Mouse (Mus musculus): ENCODE data around the gene Rgs4. TPM values are rescaled to one million over a fixed set of nuclear protein-coding genes. Genes with fewer than 3 reads are reported as not detected.

Rgs4 gene
- polyA plus RNA-seq, 1 experiment from 2014 or later: 23.8 TPM

DNA sequence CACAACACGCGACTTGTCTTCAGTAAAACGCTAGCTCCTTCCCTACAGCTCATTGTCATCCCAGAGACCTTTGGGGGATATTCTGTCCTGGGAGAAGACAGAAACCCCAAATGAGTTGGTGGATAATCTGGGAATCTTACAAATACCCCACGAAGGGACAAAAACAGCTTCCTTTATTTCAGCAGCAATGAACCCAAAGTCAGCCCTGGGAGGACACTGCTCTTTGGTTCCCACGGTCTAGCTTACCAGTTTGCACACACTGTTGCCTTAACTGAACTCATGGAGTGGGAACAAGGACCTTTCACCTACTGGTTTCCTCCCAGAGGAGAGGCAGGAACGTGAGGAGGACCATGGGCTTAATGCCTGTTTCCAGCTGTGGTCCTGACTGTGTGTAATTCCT lies 10.2 kb downstream of the Rgs4 start:
- H3K27me3 ChIP-seq: no peaks in the 10 kb centered on the region
- H3K9me3 ChIP-seq: no peaks in the 10 kb centered on the region
- no peak overlapping the region for H3K9ac ChIP-seq (replicated peaks)
- no peaks in the 10 kb centered on the region for H3K4me1 ChIP-seq (replicated peaks)
- ATAC-seq: no peak
- no peak overlapping the region for H3K4me3 ChIP-seq (replicated peaks)
- no peak overlapping the region for H3K27ac ChIP-seq
- 87% methylated on average over 6 of the region's 6 CpGs for WGBS
- H3K36me3 ChIP-seq: no peaks in the 10 kb centered on the region
- no peak overlapping the region for H3K4me2 ChIP-seq (replicated peaks)

DNA sequence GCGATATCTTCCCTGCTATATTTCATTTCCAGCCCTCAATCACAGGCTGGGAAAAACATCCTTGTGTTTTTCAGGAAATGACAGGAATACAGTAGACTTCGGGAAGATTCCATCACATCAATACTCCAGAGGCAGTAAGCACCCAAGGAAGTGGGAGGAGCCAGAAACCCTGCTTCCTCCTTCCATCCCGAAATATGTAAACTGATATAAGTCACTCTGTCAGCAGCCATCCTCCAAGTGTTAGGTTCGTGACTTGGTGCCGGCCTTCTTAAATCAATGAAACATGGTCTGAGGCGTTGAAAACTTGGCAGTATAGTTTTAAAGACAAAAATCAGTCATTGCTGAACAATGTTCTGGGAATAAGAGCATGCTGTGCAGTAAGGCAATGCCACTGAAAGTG lies 11.3 kb downstream of the Rgs4 start:
- H3K36me3 ChIP-seq: no peaks in the 10 kb centered on the region
- WGBS: 83% methylated on average over 6 of the region's 6 CpGs

DNA sequence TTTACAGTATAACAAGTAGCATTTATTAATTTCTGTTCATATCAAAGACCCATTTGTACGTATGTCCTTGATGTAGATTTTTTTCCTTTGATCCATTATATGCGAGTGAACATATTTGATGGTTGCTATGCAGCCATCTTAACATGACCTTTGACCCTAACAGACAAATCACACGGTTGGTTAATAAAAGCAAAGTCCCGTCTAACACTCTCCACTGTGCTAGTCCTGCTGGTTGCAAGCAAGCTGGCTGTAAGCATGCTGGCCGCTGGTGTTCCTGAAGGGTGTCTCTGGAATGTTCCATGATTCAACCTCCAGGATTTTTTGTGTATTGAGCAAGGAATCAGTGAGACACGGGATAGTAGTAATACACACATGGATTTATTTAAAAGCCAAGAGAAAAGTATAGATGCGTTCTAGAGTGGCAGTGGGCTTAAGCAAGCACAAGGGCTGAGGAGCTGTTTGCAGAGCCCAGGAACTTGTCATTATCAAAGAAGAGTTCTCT lies 16.8 kb downstream of the Rgs4 start:
- Histone ChIP-seq H3K4me1 (replicated peaks) (no peaks in the 10 kb centered on the region), H3K27me3 (no peaks in the 10 kb centered on the region), H3K4me3 (replicated peaks) (no peak overlapping the region), H3K27ac (no peak overlapping the region), H3K9ac (replicated peaks) (no peak overlapping the region), H3K9me3 (no peaks in the 10 kb centered on the region), H3K36me3 (no peaks in the 10 kb centered on the region), H3K4me2 (replicated peaks) (no peak overlapping the region)
- no peak for ATAC-seq
- WGBS: 47% methylated on average over 7 of the region's 7 CpGs

More for the DNA sequence above, 11.3 kb downstream of the Rgs4 start:
- Histone ChIP-seq H3K9me3 (no peaks in the 10 kb centered on the region), H3K27me3 (no peaks in the 10 kb centered on the region), H3K9ac (replicated peaks) (no peak overlapping the region), H3K27ac (no peak overlapping the region), H3K4me2 (replicated peaks) (no peak overlapping the region), H3K4me3 (replicated peaks) (no peak overlapping the region), H3K4me1 (replicated peaks) (no peaks in the 10 kb centered on the region)
- ATAC-seq: no peak

DNA sequence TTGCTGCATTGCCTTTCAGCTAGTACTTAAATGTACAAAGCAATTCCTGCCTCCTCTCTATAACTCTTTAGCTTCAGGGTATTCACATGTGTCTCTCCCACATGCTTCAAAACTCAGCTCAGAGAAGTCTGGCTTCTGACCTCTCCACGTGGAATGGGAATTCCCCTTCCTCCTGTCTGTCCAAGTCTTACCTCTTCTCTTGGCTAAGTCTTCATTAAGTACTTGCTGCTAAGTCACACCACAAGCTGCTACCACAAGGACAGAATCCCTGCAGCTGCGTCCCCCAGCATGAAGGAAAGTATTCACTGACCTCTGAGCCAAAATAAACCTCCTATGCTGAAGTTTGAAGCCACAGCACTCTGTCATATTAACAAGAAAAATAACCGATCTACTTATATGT lies 21.1 kb downstream of the Rgs4 start:
- Histone ChIP-seq H3K9ac (replicated peaks) (no peak overlapping the region), H3K4me1 (replicated peaks) (no peaks in the 10 kb centered on the region), H3K27me3 (no peaks in the 10 kb centered on the region), H3K9me3 (no peaks in the 10 kb centered on the region), H3K4me2 (replicated peaks) (no peak overlapping the region), H3K4me3 (replicated peaks) (no peak overlapping the region), H3K27ac (no peak overlapping the region), H3K36me3 (no peaks in the 10 kb centered on the region)
- no peak for ATAC-seq
- 76% methylated on average over 3 of the region's 3 CpGs for WGBS

DNA sequence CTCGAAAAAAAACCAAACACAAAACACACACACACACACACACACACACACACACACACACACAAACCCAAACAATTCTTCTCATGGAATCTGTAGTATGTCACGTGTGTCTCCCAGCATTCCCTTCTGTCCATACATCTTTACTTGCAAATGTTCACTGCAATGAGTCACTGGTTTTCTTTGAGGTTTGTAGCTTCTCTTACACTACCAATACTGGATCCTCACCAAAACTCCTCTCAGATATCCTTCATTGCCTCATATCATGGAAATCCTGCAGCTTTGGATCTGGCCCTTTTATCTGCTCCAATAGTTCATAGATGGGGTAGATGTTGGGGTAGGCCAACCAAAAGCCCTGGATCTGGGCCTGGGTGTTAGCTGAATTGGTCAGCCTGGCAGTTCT lies 25.6 kb downstream of the Rgs4 start:
- Histone ChIP-seq H3K4me1 (replicated peaks) (no peaks in the 10 kb centered on the region), H3K4me3 (replicated peaks) (no peak overlapping the region), H3K4me2 (replicated peaks) (no peak overlapping the region), H3K9me3 (no peaks in the 10 kb centered on the region), H3K27ac (no peak overlapping the region), H3K36me3 (no peaks in the 10 kb centered on the region), H3K9ac (replicated peaks) (no peak overlapping the region), H3K27me3 (no peaks in the 10 kb centered on the region)
- no peak for ATAC-seq
- 86% methylated on average over 2 of the region's 2 CpGs for WGBS

DNA sequence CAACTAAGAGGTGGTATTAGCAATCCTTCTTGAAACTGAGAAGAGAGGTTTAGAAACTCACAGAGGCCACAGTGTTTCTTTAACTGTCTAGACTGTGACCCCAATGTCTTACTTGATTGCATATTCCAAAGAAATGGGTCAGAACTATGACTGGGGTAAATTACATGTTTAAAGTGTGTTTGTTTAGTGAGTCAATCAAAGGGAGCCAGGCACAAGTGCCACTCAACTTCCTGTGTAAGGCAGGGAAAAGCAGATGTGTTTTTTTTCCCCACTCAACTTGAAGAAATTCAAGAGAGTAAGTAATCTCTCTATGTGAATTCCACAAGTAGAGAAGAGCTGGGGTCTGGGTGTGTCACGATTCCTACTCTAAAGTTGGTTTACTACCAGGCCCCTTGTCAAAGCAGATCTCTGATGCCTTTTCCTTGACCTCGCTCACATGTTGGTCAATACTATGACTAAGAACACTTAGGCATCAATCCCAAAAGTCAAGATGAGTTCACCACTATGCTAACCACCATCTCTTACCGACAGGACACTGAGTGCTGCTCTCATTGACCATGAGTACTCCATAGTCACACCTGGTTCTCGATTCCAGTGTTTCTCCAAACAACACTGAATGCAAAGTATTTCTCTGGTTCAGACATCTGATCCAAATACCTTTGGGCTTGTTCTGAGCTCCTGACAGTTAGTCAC lies 42.9 kb downstream of the Rgs4 start:
- no peak overlapping the region for H3K4me3 ChIP-seq (replicated peaks)
- H3K9me3 ChIP-seq: no peaks in the 10 kb centered on the region
- 94% methylated on average over 4 of the region's 4 CpGs for WGBS
- no peak overlapping the region for H3K27ac ChIP-seq
- H3K4me1 ChIP-seq (replicated peaks): no peaks in the 10 kb centered on the region
- H3K27me3 ChIP-seq: no peaks in the 10 kb centered on the region
- H3K36me3 ChIP-seq: no peaks in the 10 kb centered on the region
- no peak for ATAC-seq
- H3K9ac ChIP-seq (replicated peaks): no peak overlapping the region
- H3K4me2 ChIP-seq (replicated peaks): no peak overlapping the region

DNA sequence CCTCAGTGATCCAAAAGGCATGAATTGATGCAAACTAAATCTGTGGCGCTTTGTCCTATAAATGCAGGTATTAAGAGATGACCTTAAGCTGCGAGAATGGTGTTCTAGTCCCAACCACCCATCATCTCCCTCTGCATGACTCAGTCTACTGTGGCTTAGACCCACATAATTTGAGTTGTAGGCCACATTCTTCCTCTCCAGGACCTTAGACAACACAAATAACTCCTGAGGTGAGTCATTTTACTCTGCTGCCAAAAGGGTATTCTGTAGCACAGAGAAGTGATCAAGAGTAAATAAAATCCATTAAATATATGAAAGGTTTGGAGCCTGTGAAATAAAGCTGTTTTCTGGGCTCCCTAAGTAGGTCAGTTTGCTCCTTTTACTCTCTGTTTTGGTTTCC lies 48.3 kb downstream of the Rgs4 start:
- WGBS: 83% methylated on average over 2 of the region's 2 CpGs
- H3K9ac ChIP-seq (replicated peaks): no peak overlapping the region
- no peaks in the 10 kb centered on the region for H3K36me3 ChIP-seq
- H3K4me1 ChIP-seq (replicated peaks): no peaks in the 10 kb centered on the region
- ATAC-seq: no peak
- no peaks in the 10 kb centered on the region for H3K9me3 ChIP-seq
- H3K27me3 ChIP-seq: no peaks in the 10 kb centered on the region
- H3K4me2 ChIP-seq (replicated peaks): no peak overlapping the region
- no peak overlapping the region for H3K4me3 ChIP-seq (replicated peaks)
- no peak overlapping the region for H3K27ac ChIP-seq

DNA sequence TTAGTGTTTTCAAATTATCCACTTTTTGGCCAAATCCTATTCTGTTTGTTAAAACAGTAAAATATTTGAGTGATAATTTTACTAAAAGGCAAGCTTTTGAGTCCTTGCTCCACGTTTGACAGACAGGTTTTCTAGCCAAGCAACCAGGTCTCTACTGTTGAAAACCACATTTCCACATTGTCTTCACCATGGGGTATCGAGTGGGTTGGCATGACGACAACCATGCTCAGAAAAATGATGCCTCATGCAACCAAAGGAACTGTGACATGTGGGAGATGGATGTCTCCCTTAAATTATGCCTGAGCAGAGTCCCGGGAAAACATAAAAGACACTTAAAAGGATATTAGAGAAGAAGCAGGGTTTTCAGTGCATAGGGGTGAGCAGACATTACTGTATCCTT lies 50.2 kb downstream of the Rgs4 start:
- Histone ChIP-seq H3K9ac (replicated peaks) (no peak overlapping the region), H3K36me3 (no peaks in the 10 kb centered on the region), H3K4me1 (replicated peaks) (peaks cover 10% of the 10 kb centered on the region), H3K4me3 (replicated peaks) (no peak overlapping the region), H3K9me3 (no peaks in the 10 kb centered on the region), H3K27ac (no peak overlapping the region), H3K4me2 (replicated peaks) (no peak overlapping the region), H3K27me3 (no peaks in the 10 kb centered on the region)
- 85% methylated on average over 4 of the region's 4 CpGs for WGBS
- ATAC-seq: no peak

DNA sequence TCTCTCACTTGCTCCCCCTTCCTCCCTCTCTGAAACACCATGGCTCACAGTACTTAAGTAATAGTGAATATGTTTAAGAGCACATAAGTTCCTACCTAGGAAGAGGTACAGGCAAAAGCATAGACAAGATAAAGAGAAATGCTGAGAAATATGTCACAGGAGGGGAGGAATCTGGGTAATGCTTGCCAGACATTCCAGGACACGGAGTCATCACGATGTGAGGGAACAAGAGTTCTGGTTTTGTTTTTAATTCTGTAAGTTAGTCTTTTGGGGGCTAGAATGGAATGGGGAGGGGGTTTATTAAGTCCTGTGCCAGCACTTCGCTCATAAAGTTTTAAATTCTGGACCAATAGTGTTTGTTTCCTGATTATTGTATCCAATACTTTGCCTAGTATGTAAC lies 52.1 kb downstream of the Rgs4 start:
- Histone ChIP-seq H3K27ac (no peak overlapping the region), H3K4me3 (replicated peaks) (no peak overlapping the region), H3K4me2 (replicated peaks) (no peak overlapping the region), H3K36me3 (no peaks in the 10 kb centered on the region), H3K9ac (replicated peaks) (no peak overlapping the region), H3K27me3 (no peaks in the 10 kb centered on the region), H3K9me3 (no peaks in the 10 kb centered on the region), H3K4me1 (replicated peaks) (peaks cover 10% of the 10 kb centered on the region)
- WGBS: 91% methylated on average over 3 of the region's 3 CpGs
- no peak for ATAC-seq

DNA sequence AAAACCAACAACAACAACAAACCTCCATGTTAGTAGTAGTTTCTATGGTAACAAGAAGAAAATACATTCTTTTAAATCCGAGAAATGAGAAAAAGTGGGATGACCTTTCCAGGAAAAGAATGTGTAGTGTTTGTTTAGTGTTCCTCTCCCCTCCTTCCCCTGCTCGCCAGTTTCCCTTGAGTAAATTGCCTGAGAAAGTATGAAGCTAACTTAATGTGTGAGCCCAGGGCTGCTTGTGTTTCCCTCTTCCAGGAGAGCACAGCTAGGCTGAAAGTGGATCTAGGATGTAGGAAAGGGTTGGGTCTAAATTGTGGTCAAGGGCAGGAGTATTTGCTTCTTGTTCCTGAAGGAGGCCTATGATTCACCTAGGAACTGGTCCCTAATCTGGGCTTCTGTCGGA lies 53.9 kb downstream of the Rgs4 start:
- Histone ChIP-seq H3K9me3 (no peaks in the 10 kb centered on the region), H3K4me1 (replicated peaks) (peaks cover 10% of the 10 kb centered on the region), H3K27ac (no peak overlapping the region), H3K27me3 (no peaks in the 10 kb centered on the region), H3K4me3 (replicated peaks) (no peak overlapping the region), H3K4me2 (replicated peaks) (no peak overlapping the region), H3K9ac (replicated peaks) (no peak overlapping the region), H3K36me3 (no peaks in the 10 kb centered on the region)
- WGBS: 64% methylated on average over 3 of the region's 3 CpGs
- no peak for ATAC-seq

DNA sequence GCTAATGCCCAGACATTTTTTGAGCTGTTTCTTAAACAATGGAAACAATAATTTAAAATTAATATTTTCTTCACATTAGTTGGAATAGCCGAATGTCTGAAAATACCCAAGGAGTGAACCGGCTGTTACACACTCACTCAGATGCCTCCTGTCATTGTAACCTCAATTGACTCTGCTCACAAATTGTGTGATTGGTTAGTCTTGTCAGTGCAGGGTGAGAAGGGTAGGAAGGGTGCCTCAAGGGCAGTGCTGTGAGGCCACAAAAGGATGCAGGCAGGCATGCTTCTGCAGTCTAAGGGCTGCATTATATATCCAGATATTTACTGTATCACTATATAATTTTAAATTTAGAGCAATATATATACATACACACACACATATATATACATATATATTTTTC lies 54.4 kb downstream of the Rgs4 start:
- no peak for ATAC-seq
- H3K4me1 ChIP-seq (replicated peaks): peaks cover 10% of the 10 kb centered on the region
- no peak overlapping the region for H3K4me3 ChIP-seq (replicated peaks)
- H3K9me3 ChIP-seq: no peaks in the 10 kb centered on the region
- no peak overlapping the region for H3K9ac ChIP-seq (replicated peaks)
- H3K4me2 ChIP-seq (replicated peaks): no peak overlapping the region
- H3K27ac ChIP-seq: no peak overlapping the region
- no peaks in the 10 kb centered on the region for H3K27me3 ChIP-seq
- WGBS: 56% methylated on average over 2 of the region's 2 CpGs
- no peaks in the 10 kb centered on the region for H3K36me3 ChIP-seq
